Mouse (Mus musculus): ENCODE measurements at regions not wholly inside any gene's neighbourhood (a gene's known extent, or its start where the extent isn't known, plus 50 kb on each side); places are given as distances from the start of the nearest gene placed in this dataset.
A peak's percentile ranks its signal among the peaks of the same experiment; 100 is the strongest.

DNA sequence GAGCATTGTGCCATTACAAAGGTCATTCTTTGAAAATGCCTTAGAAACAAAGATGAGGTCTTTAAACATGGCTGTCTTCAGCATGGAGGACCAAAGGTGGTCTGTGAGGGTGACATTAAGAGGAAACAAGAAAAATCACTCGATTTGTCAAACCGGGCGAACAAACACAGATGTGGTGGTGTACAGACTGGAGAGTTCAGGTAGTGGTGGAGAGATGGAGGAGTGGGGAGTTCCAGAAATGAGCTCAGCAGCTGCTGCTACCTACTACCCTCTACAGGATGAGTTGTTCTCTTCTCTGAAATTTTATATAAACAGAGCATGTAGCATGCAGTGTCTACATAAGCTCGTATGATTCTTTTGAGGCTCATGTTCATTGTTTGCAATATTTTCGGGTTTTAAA, 215.6 kb downstream of the Cog6 start:
- no peak for DNase-seq (ENCODE audit: low spot score)

- DNase-seq (ENCODE audit: low spot score), result no peak
Measured at GRCm38 (mm10) chr3:52800673-52801072, 216.4 kb downstream of the Cog6 start.

- DNase-seq (ENCODE audit: low spot score), result no peak
Measured at GRCm38 (mm10) chr3:52797801-52798200, 219.2 kb downstream of the Cog6 start.

DNA sequence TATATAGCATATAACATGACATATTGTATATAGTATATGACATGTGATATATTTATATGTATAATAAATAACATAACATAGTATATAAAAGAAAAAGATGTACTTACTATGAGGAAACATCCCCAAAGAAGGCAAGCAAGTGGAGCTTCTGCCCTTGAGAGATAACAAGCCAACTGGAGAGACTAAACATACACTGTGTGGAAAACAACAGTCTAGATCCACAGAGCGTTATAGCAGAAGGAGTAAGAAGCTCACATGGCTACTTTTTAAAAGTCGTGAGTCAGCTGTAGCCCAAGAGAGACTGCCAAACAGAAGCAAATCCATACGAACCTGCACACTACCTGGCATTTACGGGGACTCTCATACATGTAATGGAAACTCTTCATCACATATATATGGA, 219.9 kb downstream of the Cog6 start:
- no peak for DNase-seq (ENCODE audit: low spot score)

- no peak for DNase-seq (ENCODE audit: low spot score)
Measured at GRCm38 (mm10) chr3:52794218-52794617, 222.8 kb downstream of the Cog6 start.

DNA sequence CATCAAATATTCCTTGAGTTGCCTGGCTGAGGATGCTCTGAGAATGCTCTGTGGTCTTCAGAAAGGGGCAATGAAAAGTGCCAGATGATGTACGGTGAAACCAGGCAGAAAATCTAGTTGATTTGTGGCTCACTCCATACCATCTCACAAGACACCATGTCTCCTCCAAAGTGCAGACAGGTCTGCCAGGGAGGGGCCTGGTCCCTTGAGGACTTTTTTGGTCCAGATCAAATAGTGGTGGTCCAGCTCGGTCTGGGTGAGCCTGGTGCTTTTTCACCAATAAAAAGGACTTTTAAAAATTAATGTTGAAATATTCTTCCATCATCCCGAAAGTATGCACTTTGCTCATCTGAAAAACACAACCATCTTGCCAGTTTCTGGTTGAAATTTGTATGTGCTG, 224.2 kb downstream of the Cog6 start:
- DNase-seq (ENCODE audit: low spot score), result no peak

DNA sequence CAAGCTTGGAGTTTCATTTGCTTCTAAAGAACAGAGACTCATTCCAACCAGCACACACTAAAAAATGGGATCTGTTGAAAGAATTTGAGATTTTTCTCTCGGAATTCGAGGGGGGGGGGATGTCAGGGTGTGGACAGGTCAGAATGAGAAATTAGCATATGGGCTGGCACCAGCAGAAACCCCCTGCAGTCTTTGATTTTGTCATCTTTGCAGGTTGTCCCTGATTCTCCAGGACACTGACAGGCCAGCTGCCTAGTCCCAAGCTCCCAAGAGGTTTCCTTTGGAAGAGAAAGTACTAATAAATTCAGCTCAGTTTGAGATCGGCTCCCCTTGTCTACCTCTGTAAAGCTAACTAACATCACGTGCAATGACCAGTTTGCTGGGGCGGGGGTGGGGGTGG, 224.9 kb downstream of the Cog6 start:
- no peak for DNase-seq (ENCODE audit: low spot score)

- DNase-seq (ENCODE audit: low spot score), result no peak
Measured at GRCm38 (mm10) chr3:52790942-52791341, 226.1 kb downstream of the Cog6 start.

GRCm38 (mm10) chr3:52787964-52788760, 228.9 kb downstream of the Cog6 start:
- DNase-seq (ENCODE audit: low spot score), result no peak

- DNase-seq (ENCODE audit: low spot score), result no peak
Measured at GRCm38 (mm10) chr3:52785595-52785994, 231.4 kb downstream of the Cog6 start.

DNA sequence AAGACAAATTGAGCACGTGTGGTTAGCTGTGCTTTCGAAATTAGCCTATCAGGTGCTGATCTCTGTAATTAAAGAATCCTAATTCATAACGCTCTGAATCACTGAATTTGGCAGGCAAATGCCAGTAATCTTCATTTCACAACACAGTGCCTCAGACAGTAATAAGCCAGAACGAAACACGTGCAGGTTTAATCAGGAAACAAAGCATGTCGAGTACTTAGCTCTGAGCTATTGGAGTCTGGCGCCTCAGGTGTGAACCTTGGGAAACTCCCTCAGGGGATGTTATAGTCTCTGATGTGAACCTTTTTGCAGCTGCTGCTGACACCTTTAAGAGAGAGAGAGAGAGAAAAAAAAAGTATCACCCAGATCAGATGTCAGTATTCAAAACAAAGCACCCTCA, 232.6 kb downstream of the Cog6 start:
- no peak for DNase-seq (ENCODE audit: low spot score)

- DNase-seq (ENCODE audit: low spot score), result no peak
Measured at GRCm38 (mm10) chr3:52782576-52782975, 234.5 kb downstream of the Cog6 start.

DNA sequence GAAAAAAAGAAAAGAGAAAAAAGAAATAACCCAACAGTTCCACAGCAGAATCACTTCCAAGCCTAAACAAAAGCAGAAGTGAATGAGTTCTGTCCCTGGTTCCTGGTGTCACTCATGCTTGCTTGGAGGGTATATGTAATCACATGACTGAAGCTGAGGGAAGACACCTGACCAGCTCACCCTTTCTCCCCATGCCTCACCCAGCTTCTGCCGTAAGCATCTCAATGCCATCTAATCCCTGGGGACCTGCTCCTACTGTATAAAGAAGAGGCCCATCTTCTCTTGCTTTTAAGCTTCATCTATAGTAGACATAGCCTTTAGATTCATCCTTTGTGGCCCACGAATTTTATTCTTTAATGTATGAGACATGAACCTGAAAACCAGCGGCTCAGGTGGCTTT, 235.5 kb downstream of the Cog6 start:
- DNase-seq (ENCODE audit: low spot score), result no peak

GRCm38 (mm10) chr3:52780356-52780755, 236.7 kb downstream of the Cog6 start:
- peak; percentile 23 for DNase-seq (ENCODE audit: low spot score)

- no peak for DNase-seq (ENCODE audit: low spot score)
Measured at GRCm38 (mm10) chr3:52775875-52776274, 241.2 kb downstream of the Cog6 start.

DNA sequence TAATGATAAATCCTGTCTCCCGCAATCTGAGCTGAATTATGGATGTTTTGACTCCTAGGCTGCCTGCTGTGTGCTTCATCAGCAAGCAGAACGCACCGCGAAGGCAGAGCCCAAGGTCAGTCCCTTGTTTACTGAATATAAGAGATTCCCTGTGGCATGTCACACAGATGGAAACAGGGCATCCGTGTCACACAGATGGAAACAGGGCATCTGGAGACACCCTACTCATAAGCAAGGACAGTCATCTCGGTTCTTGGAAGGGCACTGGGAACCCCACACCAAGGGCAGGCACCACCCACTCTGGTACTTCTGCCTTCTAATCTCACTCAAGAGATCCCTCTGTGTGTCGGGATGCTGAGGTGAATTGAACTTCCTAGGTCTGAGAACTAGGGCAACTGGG, 241.9 kb downstream of the Cog6 start:
- DNase-seq (ENCODE audit: low spot score), result no peak

DNA sequence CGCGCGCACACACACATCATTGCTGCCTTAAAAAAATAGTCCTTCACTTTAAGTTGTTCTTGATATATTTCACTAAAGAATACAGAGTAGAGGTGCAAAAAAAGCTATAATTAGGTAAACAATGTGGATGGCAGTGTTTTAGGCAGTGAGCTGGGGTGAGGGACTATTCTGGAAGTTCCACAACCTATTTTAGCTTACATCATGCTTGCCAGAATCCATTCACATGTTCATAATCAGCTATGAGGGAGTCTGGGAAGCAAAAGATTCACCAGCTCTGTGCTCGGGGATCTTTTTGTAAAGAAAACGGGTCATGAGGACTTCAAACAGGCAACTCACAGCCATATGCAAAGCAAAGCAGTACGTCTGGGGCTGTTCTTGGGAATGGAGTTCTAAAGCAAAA, 242.3 kb downstream of the Cog6 start:
- no peak for DNase-seq (ENCODE audit: low spot score)

DNA sequence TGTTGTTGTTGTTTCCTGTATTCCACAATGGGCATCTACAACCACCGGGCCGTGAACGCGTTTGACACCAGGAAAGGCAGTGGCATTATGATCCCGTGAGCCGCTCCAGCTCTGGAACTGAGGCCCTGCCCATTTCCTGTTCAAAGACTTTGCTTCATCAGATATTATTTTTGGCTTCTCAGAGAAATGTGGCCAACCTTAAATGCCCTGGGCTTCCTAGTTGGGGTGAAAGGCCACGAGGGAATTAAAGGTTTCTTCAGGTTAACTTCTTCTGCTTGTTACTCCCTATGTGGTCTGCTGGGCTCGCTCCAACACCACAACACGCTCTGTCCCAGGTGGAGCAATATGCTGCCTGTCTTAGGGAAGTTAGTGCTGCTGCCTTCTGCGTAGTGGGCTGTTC, 249.8 kb downstream of the Cog6 start:
- DNase-seq (ENCODE audit: low spot score), result no peak

DNA sequence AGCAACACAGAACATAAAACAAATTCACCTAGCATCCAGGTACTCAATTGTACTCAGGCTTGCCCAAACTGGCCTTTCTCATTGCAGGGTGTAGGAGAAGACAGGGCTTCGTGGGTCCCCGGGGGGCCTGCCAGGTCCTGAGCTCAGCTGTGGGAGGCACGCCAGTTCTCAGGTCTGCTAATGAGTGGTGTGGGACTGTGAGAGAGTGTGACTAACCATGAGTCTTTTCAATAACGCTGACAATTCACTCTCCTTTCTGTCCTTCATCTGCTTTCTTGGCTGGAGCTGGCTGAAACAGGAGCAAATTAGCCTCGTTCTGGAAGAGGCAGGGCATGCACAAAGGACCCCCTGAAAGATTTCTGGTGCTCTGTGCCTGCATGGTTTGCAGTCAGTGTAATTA, 250.2 kb downstream of the Cog6 start:
- DNase-seq (ENCODE audit: low spot score), result no peak

- no peak for DNase-seq (ENCODE audit: low spot score)
Measured at GRCm38 (mm10) chr3:52764166-52764565, 252.9 kb downstream of the Cog6 start.

DNA sequence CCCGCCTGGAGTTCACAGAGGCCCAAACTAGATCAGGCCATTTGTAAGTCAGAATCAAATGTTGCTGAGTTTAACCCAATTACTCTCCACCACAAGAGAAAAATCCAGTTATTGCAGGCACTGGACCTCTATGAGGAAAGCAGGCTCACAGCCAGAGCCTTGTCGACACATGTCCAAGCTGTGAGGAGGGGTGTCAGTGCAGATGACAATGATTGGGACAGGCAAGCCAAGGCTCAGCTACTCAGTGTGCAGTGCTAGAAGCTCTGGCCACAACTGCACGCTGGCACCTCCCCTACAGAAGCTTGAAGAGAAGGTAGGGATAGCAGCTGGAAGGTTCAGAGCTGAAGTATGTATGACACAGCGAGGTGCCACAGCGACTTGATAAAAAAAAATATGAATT, 253.4 kb downstream of the Cog6 start:
- no peak for DNase-seq (ENCODE audit: low spot score)

DNA sequence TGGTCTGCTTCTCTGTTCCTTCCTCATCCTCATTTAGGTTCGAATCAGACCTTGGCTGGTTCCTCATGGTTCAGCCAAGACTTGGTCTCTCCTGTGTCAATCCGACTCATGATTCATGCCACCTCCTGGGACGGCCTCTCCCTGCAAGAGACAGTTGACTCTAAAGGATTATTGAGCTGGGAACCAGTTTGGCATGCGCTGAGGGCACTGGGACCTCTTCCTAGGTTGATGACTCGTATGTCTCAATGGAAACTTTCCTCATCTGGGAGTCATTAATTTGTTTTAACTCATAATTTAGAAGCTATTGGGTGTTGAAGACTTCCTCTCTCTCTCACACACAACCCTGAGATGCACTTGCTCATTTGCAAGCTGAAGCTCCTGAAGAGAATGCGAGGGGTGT, 254.5 kb downstream of the Cog6 start:
- no peak for DNase-seq (ENCODE audit: low spot score)

DNA sequence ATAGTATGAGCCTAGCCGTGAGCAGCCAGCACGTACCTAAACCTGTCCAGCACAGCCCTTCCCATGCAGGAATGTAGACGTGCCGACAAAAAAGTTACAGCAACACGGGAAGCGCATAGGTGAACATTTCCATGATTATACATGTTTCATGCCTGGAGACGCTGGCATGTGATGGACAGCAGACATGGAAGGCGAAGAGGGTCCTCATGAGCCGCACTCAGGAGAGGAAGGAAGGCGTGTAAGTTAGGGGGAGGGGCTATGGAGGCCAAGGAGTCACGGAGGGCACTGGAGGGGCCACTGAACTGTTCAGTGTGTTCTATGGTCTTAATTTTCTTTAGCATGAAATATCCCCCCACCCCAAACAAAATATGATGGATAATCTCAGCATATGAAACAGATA, 257.2 kb downstream of the Cog6 start:
- no peak for DNase-seq (ENCODE audit: low spot score)

DNA sequence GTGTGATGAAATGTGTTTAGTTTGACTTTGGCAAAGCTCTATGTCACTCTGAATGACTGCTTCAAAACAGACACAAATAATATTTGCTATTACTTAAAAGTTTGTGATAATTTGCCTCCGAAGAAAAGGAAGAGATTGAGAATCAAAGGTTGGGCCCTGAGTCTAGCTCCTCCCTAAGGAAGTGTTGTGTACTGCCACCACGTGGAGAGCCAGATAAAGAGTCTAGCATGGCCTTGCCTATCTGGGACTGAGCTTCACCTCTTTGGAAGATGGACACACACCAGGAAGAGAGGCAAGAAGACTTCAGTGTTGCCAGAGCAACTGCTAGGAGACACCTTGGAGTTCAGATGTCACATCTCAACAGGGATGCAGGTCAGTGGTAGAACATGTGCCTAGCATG, 258.5 kb downstream of the Cog6 start:
- DNase-seq (ENCODE audit: low spot score), result peak; percentile 64
